Mouse (Mus musculus): Measurements from ENCODE around the gene Ctnnd1. TPM values are rescaled to one million over a fixed set of nuclear protein-coding genes. Genes with fewer than 3 reads are reported as not detected.

Gene Ctnnd1
- polyA plus RNA-seq, 1 experiment from 2014 or later, result 38.0 TPM

DNA sequence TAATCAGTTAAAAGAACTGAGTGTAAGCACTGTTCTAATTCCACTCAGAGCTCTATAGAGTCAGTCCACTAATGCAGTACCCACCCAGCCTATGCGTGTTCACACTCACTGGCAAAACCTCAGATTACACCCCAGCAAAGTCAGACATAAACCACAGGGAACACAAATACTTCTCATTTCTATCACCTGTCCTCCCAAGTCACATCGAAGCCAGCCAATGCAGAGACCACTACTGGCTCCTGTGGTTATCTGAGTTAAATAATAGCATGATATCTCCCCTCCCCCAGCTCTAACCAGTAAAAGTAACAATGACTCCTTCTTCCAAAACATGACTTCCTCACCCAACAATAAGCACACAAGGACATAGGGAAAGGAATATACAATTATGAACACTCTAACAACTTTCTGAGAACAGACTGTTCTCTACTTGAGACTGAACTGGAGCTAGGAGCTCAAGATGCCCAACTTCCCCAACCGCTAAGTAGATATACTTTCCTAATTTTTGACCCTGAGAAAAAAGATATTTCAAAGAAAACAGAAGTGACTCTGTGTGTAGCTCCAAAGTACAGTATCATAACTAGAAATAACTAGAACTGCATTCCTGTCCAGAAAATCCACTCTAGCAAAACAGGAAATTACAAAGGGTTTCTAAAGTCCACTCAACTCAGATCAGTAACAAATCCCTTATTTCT is 27.0 kb downstream of the Ctnnd1 start:
- no peaks in the 10 kb centered on the region for H3K4me1 ChIP-seq (replicated peaks)
- no peak for ATAC-seq
- no peak overlapping the region for H3K27ac ChIP-seq
- no peak overlapping the region for H3K9ac ChIP-seq (replicated peaks)
- no peaks in the 10 kb centered on the region for H3K9me3 ChIP-seq
- WGBS, result 98% methylated on average over 3 of the region's 3 CpGs
- H3K27me3 ChIP-seq, result no peaks in the 10 kb centered on the region
- no peak overlapping the region for H3K4me3 ChIP-seq (replicated peaks)
- peaks cover 42% of the 10 kb centered on the region for H3K36me3 ChIP-seq
- H3K4me2 ChIP-seq (replicated peaks), result no peak overlapping the region

GRCm38 (mm10) chr2:84622668-84623067 is 27.9 kb downstream of the Ctnnd1 start:
- H3K36me3 ChIP-seq, result peaks cover 42% of the 10 kb centered on the region
- no peak overlapping the region for H3K27ac ChIP-seq
- no peaks in the 10 kb centered on the region for H3K9me3 ChIP-seq
- ATAC-seq, result no peak
- no peaks in the 10 kb centered on the region for H3K4me1 ChIP-seq (replicated peaks)
- 90% methylated on average over 2 of the region's 2 CpGs for WGBS
- H3K27me3 ChIP-seq, result no peaks in the 10 kb centered on the region
- no peak overlapping the region for H3K4me3 ChIP-seq (replicated peaks)
- H3K4me2 ChIP-seq (replicated peaks), result no peak overlapping the region
- no peak overlapping the region for H3K9ac ChIP-seq (replicated peaks)

DNA sequence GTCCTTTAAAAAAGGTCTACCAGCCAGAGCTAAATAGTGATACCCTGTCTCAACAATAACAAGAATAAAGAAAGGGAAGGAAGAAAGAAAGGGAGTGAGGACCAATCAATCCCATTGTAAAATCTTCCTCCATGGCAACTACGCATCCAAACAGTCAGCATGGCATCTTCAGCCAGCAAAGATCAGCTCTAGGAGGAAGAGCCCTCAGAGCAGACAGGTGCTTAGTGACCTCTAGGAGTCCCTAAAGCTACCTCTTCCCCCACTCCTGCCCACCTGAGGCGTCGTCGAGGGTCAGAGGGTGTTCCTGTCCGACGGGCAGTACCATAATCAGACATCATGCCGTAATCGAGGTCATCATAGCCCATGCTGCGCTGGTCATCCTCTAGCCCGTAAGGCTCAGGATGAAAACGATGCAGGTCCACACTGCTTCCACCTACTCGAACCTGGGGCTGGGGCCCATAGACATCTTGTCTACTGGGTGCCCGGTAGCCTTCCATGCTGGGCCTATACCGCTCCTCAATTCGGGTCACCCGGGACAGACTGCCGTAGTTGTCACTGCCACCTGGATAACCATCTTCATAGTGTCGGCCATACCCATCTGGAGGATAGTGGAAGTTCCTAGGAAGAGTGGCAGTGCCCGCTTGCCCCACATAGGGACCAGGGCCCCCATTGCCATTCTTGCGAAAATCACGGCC is 30.8 kb downstream of the Ctnnd1 start:
- H3K36me3 ChIP-seq, result peaks cover 67% of the 10 kb centered on the region
- H3K9me3 ChIP-seq, result no peaks in the 10 kb centered on the region
- 94% methylated on average over 21 of the region's 21 CpGs for WGBS
- no peak overlapping the region for H3K9ac ChIP-seq (replicated peaks)
- ATAC-seq, result 0 out of 2 replicates have a peak, but pooled peaks have one; percentile 9
- H3K27me3 ChIP-seq, result no peaks in the 10 kb centered on the region
- H3K4me1 ChIP-seq (replicated peaks), result no peaks in the 10 kb centered on the region
- H3K27ac ChIP-seq, result no peak overlapping the region
- no peak overlapping the region for H3K4me2 ChIP-seq (replicated peaks)
- no peak overlapping the region for H3K4me3 ChIP-seq (replicated peaks)

DNA sequence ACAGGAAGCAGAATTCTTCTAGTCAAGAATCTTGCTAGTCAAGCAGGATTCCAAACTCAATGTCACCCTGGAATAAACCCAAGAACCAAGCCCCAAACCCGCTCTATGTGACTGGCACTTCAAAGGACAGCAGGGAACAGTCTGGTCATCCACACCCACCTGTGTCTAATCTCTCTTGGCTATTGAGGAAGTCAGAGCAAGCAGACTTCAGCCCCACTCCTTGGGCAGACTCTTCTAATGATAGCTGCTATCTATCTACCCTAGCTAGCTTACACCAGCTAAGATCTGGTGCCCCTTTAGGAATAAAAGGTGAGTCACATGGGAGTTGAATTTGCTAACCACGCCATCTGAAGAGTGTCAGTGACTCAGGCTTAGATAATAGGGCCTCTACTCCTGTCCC is 31.7 kb downstream of the Ctnnd1 start:
- no peak for ATAC-seq
- peaks cover 68% of the 10 kb centered on the region for H3K36me3 ChIP-seq
- 90% methylated on average over 2 of the region's 2 CpGs for WGBS

DNA sequence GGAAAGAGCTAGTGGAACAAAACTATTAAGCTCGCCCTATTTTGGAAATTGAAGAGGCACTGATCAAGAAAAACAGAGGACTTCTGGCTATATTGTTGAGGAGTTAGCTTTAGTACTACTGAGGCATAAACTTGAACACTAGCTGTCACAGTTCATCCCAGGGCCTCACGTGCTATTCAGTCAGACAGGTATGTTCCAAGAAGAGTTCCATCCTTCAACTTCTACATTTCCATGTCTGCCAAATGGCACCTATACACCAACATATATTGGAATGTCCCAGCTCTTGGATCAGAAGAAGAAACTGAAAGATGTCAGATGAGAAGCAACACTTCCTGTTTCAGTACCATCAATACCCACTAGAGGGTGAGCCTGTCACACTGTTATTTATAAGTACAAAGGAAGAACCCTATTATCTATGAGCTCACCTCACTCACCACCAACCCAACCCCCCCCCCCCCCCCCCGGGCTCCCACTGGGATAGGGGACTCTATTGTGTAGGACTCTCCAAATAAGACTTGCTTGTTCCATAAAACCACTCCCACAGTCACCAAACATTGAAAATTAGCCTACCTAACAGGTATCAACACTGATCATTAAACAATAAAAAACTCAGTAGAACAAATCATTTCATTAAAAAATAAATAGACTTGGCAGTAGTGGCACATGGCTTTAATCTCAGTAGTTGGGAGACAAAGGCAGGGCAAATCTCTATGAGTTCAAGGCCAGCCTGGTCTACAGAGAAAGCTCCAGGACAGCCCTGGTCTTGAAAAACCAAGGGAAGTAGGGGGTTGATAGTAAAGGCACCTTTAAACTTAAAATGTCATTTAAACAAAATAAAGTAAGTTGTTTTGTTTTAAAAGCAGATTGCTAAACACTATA is 32.7 kb downstream of the Ctnnd1 start:
- Histone ChIP-seq H3K4me2 (replicated peaks) (no peak overlapping the region), H3K36me3 (peaks cover 78% of the 10 kb centered on the region), H3K27ac (no peak overlapping the region), H3K4me1 (replicated peaks) (no peaks in the 10 kb centered on the region), H3K4me3 (replicated peaks) (no peak overlapping the region), H3K9me3 (no peaks in the 10 kb centered on the region), H3K27me3 (no peaks in the 10 kb centered on the region), H3K9ac (replicated peaks) (no peak overlapping the region)
- peak; percentile 87 for ATAC-seq
- 75% methylated on average over 3 of the region's 3 CpGs for WGBS

More for the DNA sequence above, 31.7 kb downstream of the Ctnnd1 start:
- H3K4me3 ChIP-seq (replicated peaks), result no peak overlapping the region
- no peaks in the 10 kb centered on the region for H3K4me1 ChIP-seq (replicated peaks)
- H3K9ac ChIP-seq (replicated peaks), result no peak overlapping the region
- H3K27ac ChIP-seq, result no peak overlapping the region
- H3K4me2 ChIP-seq (replicated peaks), result no peak overlapping the region
- no peaks in the 10 kb centered on the region for H3K27me3 ChIP-seq
- no peaks in the 10 kb centered on the region for H3K9me3 ChIP-seq

GRCm38 (mm10) chr2:84612764-84613163 is 37.8 kb downstream of the Ctnnd1 start:
- Histone ChIP-seq H3K9me3 (no peaks in the 10 kb centered on the region), H3K4me2 (replicated peaks) (no peak overlapping the region), H3K4me1 (replicated peaks) (no peaks in the 10 kb centered on the region), H3K9ac (replicated peaks) (no peak overlapping the region), H3K27me3 (no peaks in the 10 kb centered on the region), H3K36me3 (peaks cover 93% of the 10 kb centered on the region), H3K4me3 (replicated peaks) (no peak overlapping the region), H3K27ac (no peak overlapping the region)
- no peak for ATAC-seq
- WGBS, result 97% methylated on average over 6 of the region's 6 CpGs

- Histone ChIP-seq H3K27me3 (no peaks in the 10 kb centered on the region), H3K9ac (replicated peaks) (no peak overlapping the region), H3K4me1 (replicated peaks) (no peaks in the 10 kb centered on the region), H3K9me3 (no peaks in the 10 kb centered on the region), H3K4me2 (replicated peaks) (no peak overlapping the region), H3K4me3 (replicated peaks) (no peak overlapping the region), H3K36me3 (peaks cover 90% of the 10 kb centered on the region), H3K27ac (no peak overlapping the region)
- no peak for ATAC-seq
- WGBS, result 78% methylated on average over 1 of the region's 1 CpGs
Measured at GRCm38 (mm10) chr2:84607842-84608241, 42.7 kb downstream of the Ctnnd1 start.

DNA sequence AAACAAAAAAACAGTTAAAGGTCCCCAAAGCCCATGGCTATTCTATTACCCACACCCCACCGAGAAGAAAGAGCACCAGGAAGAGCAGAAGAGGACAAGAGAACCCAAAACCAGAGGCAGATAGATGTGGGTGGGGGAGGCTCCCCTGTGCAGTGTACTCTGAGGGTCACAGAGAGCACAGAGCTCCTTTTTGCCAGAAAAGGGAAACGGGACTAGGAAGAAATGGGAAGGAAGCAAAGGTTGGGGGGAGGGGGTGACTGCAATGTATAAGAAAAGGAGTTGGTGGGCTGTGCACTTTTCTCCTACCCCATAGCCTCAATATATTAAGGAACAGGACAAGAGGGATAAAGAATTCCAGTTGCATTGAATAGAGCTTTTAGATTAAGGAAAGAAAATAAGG is 49.6 kb downstream of the Ctnnd1 start:
- no peaks in the 10 kb centered on the region for H3K4me1 ChIP-seq (replicated peaks)
- peaks cover 61% of the 10 kb centered on the region for H3K36me3 ChIP-seq
- WGBS, result 77% methylated on average over 2 of the region's 2 CpGs
- H3K9me3 ChIP-seq, result no peaks in the 10 kb centered on the region
- ATAC-seq, result no peak
- no peak overlapping the region for H3K4me3 ChIP-seq (replicated peaks)
- no peak overlapping the region for H3K9ac ChIP-seq (replicated peaks)
- H3K27ac ChIP-seq, result no peak overlapping the region
- no peaks in the 10 kb centered on the region for H3K27me3 ChIP-seq
- H3K4me2 ChIP-seq (replicated peaks), result no peak overlapping the region

GRCm38 (mm10) chr2:84599270-84599888 is 51.2 kb downstream of the Ctnnd1 start:
- no peaks in the 10 kb centered on the region for H3K4me1 ChIP-seq (replicated peaks)
- no peaks in the 10 kb centered on the region for H3K9me3 ChIP-seq
- no peak overlapping the region for H3K4me3 ChIP-seq (replicated peaks)
- no peak for ATAC-seq
- H3K4me2 ChIP-seq (replicated peaks), result no peak overlapping the region
- peaks cover 48% of the 10 kb centered on the region for H3K36me3 ChIP-seq
- H3K9ac ChIP-seq (replicated peaks), result no peak overlapping the region
- no peak overlapping the region for H3K27ac ChIP-seq
- no peaks in the 10 kb centered on the region for H3K27me3 ChIP-seq
- WGBS, result 95% methylated on average over 6 of the region's 6 CpGs

DNA sequence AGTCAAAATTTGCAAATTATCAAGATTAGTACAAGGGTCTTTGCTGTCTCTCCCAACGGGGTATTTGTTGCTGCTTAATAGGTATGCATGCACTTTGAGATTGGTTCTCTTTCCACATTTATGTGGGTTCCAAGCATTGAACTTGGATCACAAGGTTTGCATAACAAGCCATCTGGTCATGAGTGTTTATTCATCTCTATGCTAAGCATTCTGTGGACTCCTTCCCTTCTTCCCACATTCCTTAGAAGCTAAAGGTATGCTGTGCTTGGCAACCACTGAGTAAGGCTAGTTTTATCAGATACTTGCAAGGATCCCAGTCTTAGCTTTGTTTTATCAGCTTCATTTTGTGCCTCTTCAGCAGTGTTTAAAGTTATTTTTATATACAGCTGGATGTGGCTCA is 53.4 kb downstream of the Ctnnd1 start:
- Histone ChIP-seq H3K27ac (no peak overlapping the region), H3K4me1 (replicated peaks) (no peaks in the 10 kb centered on the region), H3K9ac (replicated peaks) (no peak overlapping the region), H3K4me2 (replicated peaks) (no peak overlapping the region), H3K9me3 (no peaks in the 10 kb centered on the region), H3K4me3 (replicated peaks) (no peak overlapping the region), H3K27me3 (no peaks in the 10 kb centered on the region), H3K36me3 (peaks cover 31% of the 10 kb centered on the region)
- 97% methylated on average over 1 of the region's 1 CpGs for WGBS
- ATAC-seq, result no peak

- Histone ChIP-seq H3K9ac (replicated peaks) (no peak overlapping the region), H3K36me3 (peaks cover 12% of the 10 kb centered on the region), H3K9me3 (no peaks in the 10 kb centered on the region), H3K4me2 (replicated peaks) (no peak overlapping the region), H3K27ac (no peak overlapping the region), H3K4me1 (replicated peaks) (no peaks in the 10 kb centered on the region), H3K27me3 (no peaks in the 10 kb centered on the region), H3K4me3 (replicated peaks) (no peak overlapping the region)
- ATAC-seq, result no peak
- 95% methylated on average over 8 of the region's 8 CpGs for WGBS
Measured at GRCm38 (mm10) chr2:84592801-84593200, 57.8 kb downstream of the Ctnnd1 start.

GRCm38 (mm10) chr2:84585700-84586099 is 64.9 kb downstream of the Ctnnd1 start:
- Histone ChIP-seq H3K36me3 (0 out of 2 replicates have a peak, but pooled peaks cover 11% of the 10 kb centered on the region), H3K9me3 (no peaks in the 10 kb centered on the region), H3K27me3 (no peaks in the 10 kb centered on the region), H3K4me3 (replicated peaks) (no peak overlapping the region), H3K4me2 (replicated peaks) (no peak overlapping the region), H3K27ac (no peak overlapping the region), H3K4me1 (replicated peaks) (no peaks in the 10 kb centered on the region), H3K9ac (replicated peaks) (no peak overlapping the region)
- 74% methylated on average over 8 of the region's 8 CpGs for WGBS
- ATAC-seq, result no peak
